Mouse (Mus musculus) cerebellum, postnatal 25 days (tissue): ENCODE data around the gene Dlg4.
A peak's percentile ranks its signal among the peaks of the same experiment; 100 is the strongest.
"Not testable (repeated sequence)": the region's sequence is repeated elsewhere in the genome, so short reads cannot be mapped to it uniquely, and the experiment has no call there.

Source experiments
- DNase-seq, 2 experiments: peaks; one replicate each; pipeline ENCODE4 v3.0.0; 2021; ENCODE audit warnings: mixed read lengths in 2 of 2

The Dlg4 gene

GRCm38 (mm10) chr11:70053156-70053555, 36.4 kb downstream of the Dlg4 start:
- DNase-seq: peak in 1 of 2 experiments; percentile 50

- no peak for DNase-seq
Observed at GRCm38 (mm10) chr11:70053898-70054570, 37.3 kb downstream of the Dlg4 start, which contains the start of gene Asgr1. TSS of gene Asgr1 (plus strand) at chr11:70054085.

GRCm38 (mm10) chr11:70055618-70056214, 39.0 kb downstream of the Dlg4 start:
- peak; percentile 81 to 85 for DNase-seq

- no peak for DNase-seq
Observed at GRCm38 (mm10) chr11:70057805-70058204, 41.1 kb downstream of the Dlg4 start.

GRCm38 (mm10) chr11:70059930-70060329, 43.2 kb downstream of the Dlg4 start:
- no peak for DNase-seq

- no peak for DNase-seq
Observed at GRCm38 (mm10) chr11:70063053-70063452, 46.3 kb downstream of the Dlg4 start.

- DNase-seq: no peak
Observed at GRCm38 (mm10) chr11:70066701-70067100, 50.0 kb downstream of the Dlg4 start.

- DNase-seq: no peak
Observed at GRCm38 (mm10) chr11:70068245-70068644, 51.5 kb downstream of the Dlg4 start.

GRCm38 (mm10) chr11:70070057-70070456, 53.3 kb downstream of the Dlg4 start:
- no peak for DNase-seq

GRCm38 (mm10) chr11:70070603-70071002, 53.9 kb downstream of the Dlg4 start:
- not testable (repeated sequence) for DNase-seq

GRCm38 (mm10) chr11:70074379-70075071, 57.8 kb downstream of the Dlg4 start:
- peak; percentile 83 to 91 for DNase-seq

GRCm38 (mm10) chr11:70075581-70075980, 58.8 kb downstream of the Dlg4 start:
- no peak for DNase-seq

GRCm38 (mm10) chr11:70077441-70077840, 60.7 kb downstream of the Dlg4 start:
- DNase-seq: no peak

- no peak for DNase-seq
Observed at GRCm38 (mm10) chr11:70079175-70079574, 62.4 kb downstream of the Dlg4 start.

GRCm38 (mm10) chr11:70079928-70080327, 63.2 kb downstream of the Dlg4 start:
- DNase-seq: no peak

- no peak for DNase-seq
Observed at GRCm38 (mm10) chr11:70080803-70081590, 64.3 kb downstream of the Dlg4 start.

GRCm38 (mm10) chr11:70084563-70084962, 67.8 kb downstream of the Dlg4 start:
- no peak for DNase-seq

GRCm38 (mm10) chr11:70091986-70092783, 75.4 kb downstream of the Dlg4 start, which contains the start of gene Asgr2:
TSS of gene Asgr2 (plus strand) at chr11:70092644.
- DNase-seq: no peak
